Mouse (Mus musculus) left cerebral cortex, adult 2 months (tissue): ENCODE results near the gene Ankrd63. TPM values are rescaled to one million over a fixed set of nuclear protein-coding genes. Genes with fewer than 3 reads are reported as not detected.

ENCODE experiments used
- DNase-seq, 2 experiments: peaks; one replicate each; pipeline ENCODE4 v3.0.0; 2021 to 2022; ENCODE audit warnings: low spot score in 2 of 2, mixed read lengths in 1 of 2; ENCODE audit errors: extremely low spot score in 1 of 2
- H3K27ac ChIP-seq: fragments of 200-600 bp; 2 replicates; pipeline ENCODE4 v1.8.1; 2022
- H3K4me3 ChIP-seq: fragments of 200-600 bp; 2 replicates; pipeline ENCODE4 v1.8.1; 2022
- CTCF ChIP-seq: fragments of 200-600 bp; IDR thresholded peaks from 2 replicates; pipeline ENCODE4 v1.8.1; 2022; ENCODE audit warnings: antibody characterized with exemption, mild to moderate bottlenecking, moderate library complexity
- intact Hi-C: fragments of 180-260 bp; cut with DNase I; formaldehyde crosslinking; loops from one replicate; pipeline ENCODE4 v1.15.1; 2025
- total RNA-seq, 2 experiments: library from RNA; stranded (reverse); gene quantifications; 2 replicates each; pipeline ENCODE4 v1.2.3; 2021

Ankrd63 gene
- total RNA-seq, 2 experiments from 2014 or later = 22.3 to 28.5 TPM

GRCm38 (mm10) chr2:118743261-118743943 lies 39.6 kb upstream of the Ankrd63 start:
- no peak for DNase-seq
- TF ChIP-seq CTCF = peak; percentile 91
- intact Hi-C loops = loop anchor here (1.0 kb wide), 1 partner anchor 140 kb away; no protein-coding TSS in a partner anchor
- Histone ChIP-seq H3K4me3 (no peak overlapping the region), H3K27ac (no peak overlapping the region)

GRCm38 (mm10) chr2:118741183-118741582 lies 37.4 kb upstream of the Ankrd63 start:
- Histone ChIP-seq H3K4me3 (no peak overlapping the region), H3K27ac (no peak overlapping the region)
- DNase-seq = no peak
- intact Hi-C loops = no loop called here
- no peak; the same call in none of the 2 replicates for TF ChIP-seq CTCF

DNA sequence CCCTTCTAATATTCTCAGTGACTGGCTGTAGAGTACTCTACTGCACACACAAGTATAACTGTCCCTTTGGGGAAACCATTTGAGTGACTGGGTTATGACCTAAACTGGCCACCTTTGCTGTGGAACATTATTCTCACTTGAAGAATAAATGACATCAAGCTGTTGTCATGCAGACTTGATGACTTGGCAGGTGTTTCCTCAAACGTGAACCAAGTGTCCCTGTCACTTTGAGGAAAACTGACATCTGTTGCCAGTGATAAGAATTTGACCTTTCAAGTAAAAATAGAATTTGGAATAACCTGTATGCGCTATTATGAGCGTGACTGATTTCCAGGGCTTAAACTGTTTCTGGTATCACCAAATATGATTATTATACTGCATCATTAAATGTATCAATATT lies 36.6 kb upstream of the Ankrd63 start:
- DNase-seq = no peak
- H3K27ac ChIP-seq = no peak overlapping the region
- intact Hi-C loops = no loop called here

DNA sequence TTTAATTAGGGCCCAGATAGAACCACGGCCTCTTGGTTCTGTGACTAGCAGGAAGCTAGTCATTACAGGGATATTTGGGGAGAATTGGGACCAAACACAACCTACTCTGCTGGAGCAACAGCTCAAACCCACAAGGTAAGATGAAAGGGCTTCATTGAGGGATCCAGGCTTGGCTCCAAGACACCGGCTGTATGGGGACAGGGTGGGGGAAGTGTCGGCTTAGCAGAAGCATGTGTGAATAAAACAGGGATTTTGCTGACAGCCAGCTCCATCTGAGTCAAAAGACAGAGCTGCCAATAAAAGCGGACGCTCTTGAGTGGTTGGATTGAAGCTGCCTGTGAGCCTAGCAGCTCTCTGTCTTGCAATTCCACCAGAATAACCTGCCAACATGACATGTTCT lies 29.6 kb upstream of the Ankrd63 start:
- intact Hi-C loops = loop anchor here (5.0 to 10.0 kb wide), 2 partner anchors 249 to 471 kb away; no protein-coding TSS in a partner anchor
- Histone ChIP-seq H3K4me3 (no peak overlapping the region), H3K27ac (no peak overlapping the region)
- TF ChIP-seq CTCF = no peak
- no peak for DNase-seq

More for the DNA sequence above, 36.6 kb upstream of the Ankrd63 start:
- no peak overlapping the region for H3K4me3 ChIP-seq
- no peak for TF ChIP-seq CTCF

DNA sequence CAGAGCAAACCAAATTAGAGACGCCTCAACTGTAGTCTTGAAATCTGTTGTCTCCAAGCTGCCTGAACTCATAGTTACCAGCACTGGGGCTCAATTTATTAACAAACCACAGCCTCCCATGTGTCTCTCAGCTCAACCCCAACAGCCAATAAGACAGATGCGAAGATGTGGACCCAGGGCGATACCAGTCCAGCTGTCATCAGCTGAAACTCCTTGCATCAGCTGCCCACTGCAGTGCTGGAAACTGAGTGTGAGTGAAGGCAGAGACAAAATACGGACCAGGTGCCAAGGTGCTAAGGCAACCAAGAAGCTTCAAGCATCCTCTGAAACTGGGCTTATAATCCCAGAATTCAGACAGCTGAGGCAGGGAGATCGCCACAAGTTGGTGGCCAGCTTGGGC lies 28.2 kb upstream of the Ankrd63 start:
- no peak for TF ChIP-seq CTCF
- intact Hi-C loops = loop anchor here (2.0 to 10.0 kb wide), 3 partner anchors 31 to 470 kb away; no protein-coding TSS in a partner anchor

GRCm38 (mm10) chr2:118730622-118730915 lies 26.8 kb upstream of the Ankrd63 start:
- intact Hi-C loops = loop anchor here (1.0 to 10.0 kb wide), 4 partner anchors 30 to 468 kb away; no protein-coding TSS in a partner anchor

More for the DNA sequence above, 28.2 kb upstream of the Ankrd63 start:
- Histone ChIP-seq H3K4me3 (no peak overlapping the region), H3K27ac (no peak overlapping the region)
- DNase-seq = no peak

DNA sequence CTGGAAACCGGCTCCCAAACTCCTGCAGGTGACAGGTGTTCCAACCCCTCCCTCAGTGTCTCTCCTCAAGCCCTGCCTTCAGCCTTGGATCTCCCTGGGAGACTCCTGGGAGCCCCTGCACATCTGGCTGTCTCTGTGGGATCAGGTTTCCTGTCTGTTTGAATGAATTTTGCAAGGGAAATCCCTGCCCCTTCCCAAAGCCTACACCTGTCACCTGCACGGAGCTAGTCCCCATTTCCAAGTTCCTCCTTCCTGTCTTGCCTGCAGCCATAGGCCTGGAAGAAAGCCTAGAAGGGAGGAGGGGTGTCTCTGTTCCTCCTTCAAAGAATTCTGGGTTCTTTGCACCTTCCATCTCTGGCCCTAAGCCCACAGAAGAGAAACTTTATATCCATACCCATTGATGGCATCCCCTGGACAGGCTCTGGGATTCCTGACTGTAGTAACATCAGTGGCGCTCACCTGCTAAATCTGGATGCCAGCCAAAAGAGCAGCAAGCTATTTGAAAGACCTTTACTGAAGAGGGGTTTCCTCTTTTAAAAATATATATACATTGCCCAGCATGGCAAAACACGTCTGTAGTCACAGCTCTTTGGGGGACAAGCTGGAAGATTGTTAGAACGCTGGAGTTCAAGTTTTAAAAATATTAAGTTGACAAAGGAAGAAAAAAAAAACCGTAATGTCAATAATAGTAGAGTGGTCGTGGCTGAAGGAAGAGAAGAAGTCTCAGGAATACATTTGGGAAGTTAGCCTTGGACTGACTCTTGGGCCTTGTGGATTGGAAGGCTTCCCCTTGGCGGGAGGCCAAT lies 26.3 kb upstream of the Ankrd63 start:
- TF ChIP-seq CTCF = no peak
- no peak overlapping the region for H3K27ac ChIP-seq
- no peak overlapping the region for H3K4me3 ChIP-seq
- no peak for DNase-seq
- intact Hi-C loops = loop anchor here (1.0 to 10.0 kb wide), 4 partner anchors 29 to 468 kb away; no protein-coding TSS in a partner anchor

More at GRCm38 (mm10) chr2:118730622-118730915, 26.8 kb upstream of the Ankrd63 start:
- Histone ChIP-seq H3K27ac (no peak overlapping the region), H3K4me3 (no peak overlapping the region)
- peak; percentile 94 for TF ChIP-seq CTCF
- peak; percentile 79 for DNase-seq

GRCm38 (mm10) chr2:118729194-118729593 lies 25.4 kb upstream of the Ankrd63 start:
- TF ChIP-seq CTCF = no peak
- Histone ChIP-seq H3K27ac (no peak overlapping the region), H3K4me3 (no peak overlapping the region)
- intact Hi-C loops = no loop called here
- no peak for DNase-seq

DNA sequence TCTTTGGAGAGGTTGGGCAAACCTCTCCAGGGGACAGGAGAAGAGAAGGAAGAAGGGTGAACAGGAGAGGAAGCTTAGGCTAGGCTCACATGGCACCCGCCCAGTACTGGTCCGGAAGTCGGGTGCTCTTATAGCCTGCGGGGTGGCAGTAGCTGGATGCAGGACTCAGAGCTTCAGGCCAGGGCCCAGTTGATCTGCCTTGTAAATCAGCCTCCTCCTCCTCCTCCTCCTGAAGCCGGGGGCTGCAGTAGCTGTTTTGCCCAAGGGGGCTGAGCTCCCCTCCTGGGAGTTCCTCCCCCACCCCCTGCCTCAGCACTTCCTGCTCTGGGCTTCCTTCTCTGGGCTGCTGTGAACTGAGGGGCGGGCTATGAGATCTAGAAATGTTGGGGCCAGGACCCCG lies 24.6 kb upstream of the Ankrd63 start, which contains the start of gene Plcb2:
TSS of gene Plcb2 (minus strand) at position 102 of the 400 bp plus-strand sequence.
- Histone ChIP-seq H3K4me3 (no peak within 1 kb of the TSS), H3K27ac (no peak within 1 kb of the TSS)
- intact Hi-C loops = no loop called here
- DNase-seq = no peak
- TF ChIP-seq CTCF = no peak

GRCm38 (mm10) chr2:118727911-118728310 lies 24.1 kb upstream of the Ankrd63 start:
- TF ChIP-seq CTCF = no peak
- no peak for DNase-seq
- intact Hi-C loops = no loop called here
- H3K27ac ChIP-seq = no peak overlapping the region
- no peak overlapping the region for H3K4me3 ChIP-seq

- no peak for TF ChIP-seq CTCF
- H3K27ac ChIP-seq = no peak overlapping the region
- no peak for DNase-seq
- intact Hi-C loops = no loop called here
- H3K4me3 ChIP-seq = no peak overlapping the region
These were observed 23.1 kb upstream of the Ankrd63 start for GRCm38 (mm10) chr2:118726873-118727272.

DNA sequence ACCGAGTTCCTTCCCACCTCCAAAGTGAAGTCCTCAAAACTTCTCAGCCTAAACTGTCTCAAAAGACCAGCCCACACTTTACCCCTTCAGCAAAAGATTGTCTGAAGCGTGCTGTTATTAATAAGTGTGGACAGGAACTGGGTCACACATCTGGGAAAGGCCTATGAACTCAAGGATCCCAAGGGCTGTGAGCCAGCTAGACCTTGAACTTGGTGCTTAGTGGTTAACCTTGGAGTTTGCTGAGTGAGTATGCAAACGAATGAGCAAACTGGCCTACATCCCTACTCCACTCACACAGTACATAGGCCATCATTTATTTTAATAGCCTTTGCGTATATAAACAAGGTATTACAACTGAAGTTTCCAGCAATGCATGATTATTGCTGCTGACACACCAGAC lies 21.7 kb upstream of the Ankrd63 start:
- H3K4me3 ChIP-seq = no peak overlapping the region
- DNase-seq = no peak
- intact Hi-C loops = no loop called here
- TF ChIP-seq CTCF = no peak
- H3K27ac ChIP-seq = no peak overlapping the region
